Mouse (Mus musculus) brain, embryonic 14.5 days (tissue): Measurements from ENCODE around the gene Map9. TPM values are rescaled to one million over a fixed set of nuclear protein-coding genes. Genes with fewer than 3 reads are reported as not detected.
"Not testable (repeated sequence)": the region's sequence is repeated elsewhere in the genome, so short reads cannot be mapped to it uniquely, and the experiment has no call there.

ENCODE experiments used
- DNase-seq: peaks from one replicate; pipeline ENCODE4 v3.0.0-alpha.2; 2011; ENCODE audit warnings: low read depth
- CTCF ChIP-seq: fragments of 200-500 bp; IDR thresholded peaks from 2 replicates; pipeline ENCODE4 v1.5.1; 2012; ENCODE audit warnings: inconsistent platforms, mild to moderate bottlenecking, moderate library complexity, borderline replicate concordance; ENCODE audit not compliant: insufficient read depth, insufficient read length; ENCODE audit errors: extremely low read depth
- POLR2A ChIP-seq: fragments of 200-500 bp; IDR thresholded peaks from 2 replicates; pipeline ENCODE4 v1.6.1; 2012; ENCODE audit warnings: mild to moderate bottlenecking, inconsistent platforms, borderline replicate concordance; ENCODE audit not compliant: poor library complexity, insufficient read depth, insufficient read length, severe bottlenecking; ENCODE audit errors: extremely low read depth
- polyA plus RNA-seq: library from polyadenylated mRNA; depleted of rRNA; stranded (reverse); fragments of >200 nt; gene quantifications from 2 replicates; pipeline ENCODE4 v1.2.3, GENCODE M21; 2012; rRNA removed

The Map9 gene
- 22.3 and 32.5 TPM in 2 replicates for polyA plus RNA-seq

DNA sequence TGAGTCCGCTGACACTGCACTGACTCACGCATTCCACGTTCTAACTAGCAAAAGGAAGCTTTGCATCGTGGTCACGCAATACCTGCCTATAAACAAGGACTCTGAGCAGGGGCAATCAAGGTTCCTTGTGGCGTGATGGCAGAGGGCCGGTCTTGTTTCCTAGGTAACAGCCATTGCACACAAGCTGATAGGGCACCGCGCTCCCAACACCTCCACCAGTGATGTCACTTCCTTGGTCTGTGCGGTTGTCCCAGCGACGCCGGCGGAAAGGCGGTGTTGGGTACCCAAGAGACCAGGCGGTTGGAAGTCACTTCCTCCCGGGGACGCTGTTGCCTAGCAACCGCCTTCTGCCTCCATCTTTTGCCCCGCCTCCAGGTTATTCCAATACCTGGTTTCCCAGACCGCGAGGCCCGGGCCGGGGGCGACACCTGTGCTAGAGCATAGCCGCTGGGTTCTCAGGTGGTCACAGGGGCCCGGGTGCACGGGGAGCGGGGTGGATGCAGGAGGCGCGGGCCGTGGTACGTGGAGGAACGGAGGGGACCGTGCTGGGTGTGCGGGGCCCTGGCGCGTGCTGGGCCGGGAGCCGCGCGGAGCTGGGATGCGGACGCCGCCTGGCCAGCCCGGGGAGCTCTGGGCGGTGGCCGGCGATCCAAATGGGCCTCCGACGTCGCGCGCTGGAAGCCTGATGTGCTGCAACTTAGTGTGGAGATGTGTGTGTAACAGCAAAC lies at the start of gene Map9:
Map9 (plus strand) TSS at position 248 of the 728 bp plus-strand sequence.
- no peak for TF ChIP-seq CTCF
- no peak for TF ChIP-seq POLR2A

DNA sequence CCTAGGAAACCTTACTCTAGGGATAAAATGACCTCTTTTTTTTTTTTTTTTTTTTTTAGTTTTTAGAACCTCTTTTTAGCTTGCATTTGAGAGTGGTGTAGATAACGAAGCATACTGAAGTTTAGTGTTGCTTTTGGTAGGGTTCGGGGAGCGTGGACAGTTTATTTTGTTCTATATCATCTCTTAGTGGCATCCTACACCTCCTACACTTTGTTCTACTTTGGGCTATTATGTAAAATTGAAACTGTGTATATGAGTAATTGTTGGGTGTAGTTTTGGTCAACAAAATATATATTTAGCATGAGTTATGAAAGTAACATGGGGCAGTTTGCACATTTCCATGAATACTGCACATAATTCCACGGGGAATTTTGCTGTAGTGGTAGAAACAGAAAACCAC lies 42.1 kb upstream of the Map9 start:
- no peak for TF ChIP-seq POLR2A
- no peak for TF ChIP-seq CTCF
- no peak for DNase-seq

More for the DNA sequence above, at the start of gene Map9:
- peak; percentile 100 for DNase-seq

DNA sequence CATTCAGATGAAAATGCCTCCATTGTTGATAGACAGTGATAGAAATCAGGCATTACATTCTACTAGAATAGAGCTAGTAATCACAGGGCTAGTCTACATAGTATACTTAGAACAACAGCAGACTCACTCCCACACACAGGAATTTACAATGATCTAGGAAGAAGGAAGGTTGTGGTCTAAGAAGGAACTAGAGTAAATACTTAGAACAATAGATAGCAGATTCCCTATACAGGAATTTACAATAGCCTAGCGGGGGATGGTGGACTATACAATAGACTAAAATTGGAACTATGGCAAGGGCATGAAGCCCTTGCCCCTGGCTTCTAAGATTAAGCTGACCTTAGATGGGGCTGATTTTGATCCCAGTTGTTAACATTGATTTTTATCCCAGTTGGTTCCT lies 31.1 kb upstream of the Map9 start:
- DNase-seq: not testable (repeated sequence)

DNA sequence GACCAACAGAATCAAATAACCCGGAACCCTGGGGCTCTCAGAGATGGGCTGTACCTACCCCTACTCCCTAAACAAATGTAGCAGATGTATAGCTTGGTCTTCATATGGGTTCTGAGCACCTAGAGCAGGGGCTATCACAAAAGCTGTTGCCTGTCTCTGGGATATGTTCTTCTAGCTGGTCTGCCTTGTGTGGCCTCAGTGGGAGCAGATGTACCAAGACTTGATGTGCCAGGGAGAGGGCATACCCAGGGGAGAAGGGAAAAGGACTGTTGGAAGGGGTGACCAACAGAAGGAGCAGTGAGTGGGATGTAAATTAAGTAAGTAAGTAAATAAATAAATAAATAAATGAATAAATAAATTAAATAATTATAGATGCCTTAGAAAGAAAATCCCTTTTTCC lies 25.8 kb upstream of the Map9 start:
- TF ChIP-seq CTCF: no peak
- no peak for TF ChIP-seq POLR2A
- DNase-seq: no peak

DNA sequence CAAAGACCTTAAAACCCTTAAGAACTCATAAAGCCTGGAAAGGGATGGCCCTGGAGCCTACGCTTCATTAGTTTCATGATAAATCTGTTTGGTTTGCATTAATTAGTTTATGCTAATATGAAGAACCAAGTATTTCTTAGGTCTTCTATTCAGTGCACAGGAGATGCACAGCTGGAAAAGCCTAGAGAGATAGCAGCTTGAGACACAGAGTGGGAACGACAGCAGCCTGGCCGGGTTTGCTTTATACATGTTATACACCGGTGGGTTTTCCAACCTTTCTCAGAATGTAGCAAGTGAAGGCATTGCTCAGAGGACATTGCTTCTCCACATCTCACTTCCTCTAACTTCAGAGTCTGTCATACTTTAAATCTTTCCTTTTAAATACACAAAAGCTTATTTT lies 25.3 kb upstream of the Map9 start:
- DNase-seq: no peak
- TF ChIP-seq CTCF (no peak), POLR2A (no peak)

DNA sequence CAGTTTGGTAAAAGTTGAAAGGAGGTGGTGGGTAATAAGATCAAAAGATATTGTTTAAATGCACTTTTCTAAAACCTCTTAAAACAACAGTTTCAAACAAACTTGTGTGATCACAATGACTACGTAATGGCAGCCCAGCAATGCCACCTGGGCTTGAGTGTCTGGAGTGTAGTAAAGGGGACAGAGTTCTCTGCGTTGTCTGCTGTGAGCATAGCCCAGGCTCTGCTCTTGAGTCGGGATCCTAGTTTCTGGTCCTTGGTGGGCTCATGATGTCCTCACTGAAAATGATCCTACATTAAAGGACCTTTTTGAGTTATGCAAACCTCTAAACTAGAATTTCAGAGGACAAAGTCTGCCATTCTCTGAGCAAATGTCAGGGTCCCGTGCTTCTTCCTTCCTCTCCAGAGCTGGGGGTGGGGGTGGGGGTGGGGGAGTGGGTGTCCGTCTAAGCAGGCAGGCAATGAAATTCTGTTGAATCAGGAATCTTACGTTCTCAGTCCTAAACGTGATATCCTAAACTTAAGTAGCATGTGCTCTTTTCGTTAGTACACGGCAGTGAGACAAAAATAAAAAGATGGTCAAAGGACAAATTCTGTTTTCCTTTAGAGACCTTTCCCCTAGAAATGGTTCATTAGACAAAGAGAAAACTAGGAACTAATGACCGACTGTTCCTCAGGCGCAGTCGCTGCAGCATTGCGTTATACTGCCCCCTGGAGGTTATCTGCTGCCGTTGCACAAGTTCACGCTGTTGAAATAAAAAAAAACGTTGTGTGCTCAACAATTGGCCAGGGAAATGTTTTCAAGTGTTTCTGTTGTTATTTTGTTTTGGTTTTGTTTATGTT lies 24.5 kb upstream of the Map9 start:
- TF ChIP-seq POLR2A (no peak), CTCF (peak; percentile 97)
- peak; percentile 89 for DNase-seq

DNA sequence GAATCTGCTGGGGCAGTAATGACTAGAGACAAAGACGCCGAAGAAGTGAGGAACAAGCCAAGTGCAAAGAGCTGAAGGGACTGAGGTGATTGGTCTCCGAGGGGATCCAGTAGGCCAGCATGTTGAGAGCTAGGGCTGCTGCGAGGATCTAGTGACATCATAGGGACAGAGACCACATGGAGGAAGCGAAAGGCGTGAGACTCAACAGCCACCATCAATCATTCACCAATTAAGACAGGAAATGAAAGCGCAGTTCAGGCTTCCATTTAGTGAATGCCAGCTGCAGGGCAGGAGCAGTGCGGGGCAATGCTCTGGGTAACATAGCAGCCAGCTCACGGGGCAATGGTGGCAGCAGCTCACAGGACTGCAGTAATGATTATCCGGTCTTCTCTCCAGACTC lies 17.7 kb upstream of the Map9 start:
- no peak for DNase-seq
- TF ChIP-seq CTCF (no peak), POLR2A (no peak)

DNA sequence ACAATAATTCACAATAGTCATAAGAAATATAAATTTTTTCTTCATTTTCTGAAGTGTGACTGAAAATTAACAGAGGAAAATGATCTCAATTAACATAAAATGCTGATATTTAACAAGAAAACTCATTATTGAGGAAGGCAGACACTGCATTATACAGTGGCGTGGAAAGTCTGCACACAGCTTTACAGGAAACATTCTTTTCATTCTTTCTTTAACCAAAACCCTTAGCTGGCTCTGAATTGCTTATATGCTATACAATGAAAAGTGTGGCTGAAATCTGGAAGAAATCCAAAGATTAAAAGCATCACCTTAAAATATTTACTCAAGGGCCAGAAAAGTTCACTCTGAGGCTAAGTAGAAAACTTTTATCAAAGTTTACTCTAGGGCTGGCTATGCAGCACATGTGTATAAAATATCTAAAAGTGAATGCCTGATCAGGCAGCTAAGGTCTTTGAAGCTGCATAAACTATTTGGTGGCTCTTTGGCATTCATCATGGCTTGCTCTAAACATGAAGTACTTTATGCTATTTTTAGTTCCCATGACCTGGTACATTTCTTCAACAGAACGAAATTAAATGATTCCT lies 9.5 kb upstream of the Map9 start:
- TF ChIP-seq CTCF (no peak), POLR2A (no peak)

DNA sequence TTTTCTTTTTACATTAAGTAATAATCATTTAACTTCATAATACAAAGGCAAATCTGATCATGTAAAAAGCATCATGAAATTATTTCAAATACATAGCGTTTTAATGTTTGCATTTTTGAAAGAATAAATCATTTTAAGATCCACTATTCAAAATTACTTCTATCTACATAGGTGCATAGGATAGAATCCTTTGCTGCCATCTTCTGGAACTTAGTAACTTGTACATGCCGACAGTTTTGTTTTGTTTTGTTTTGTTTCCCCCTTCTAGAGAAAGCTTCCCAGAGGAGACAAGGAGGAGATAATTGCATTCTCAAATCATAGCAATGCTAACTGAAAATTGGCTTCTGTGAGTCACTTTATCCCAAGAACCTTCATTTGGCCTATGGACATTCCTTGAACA lies 7.5 kb upstream of the Map9 start:
- peak; percentile 66 for DNase-seq
- TF ChIP-seq POLR2A: no peak
- no peak for TF ChIP-seq CTCF

More for the DNA sequence above, 9.5 kb upstream of the Map9 start:
- DNase-seq: no peak

DNA sequence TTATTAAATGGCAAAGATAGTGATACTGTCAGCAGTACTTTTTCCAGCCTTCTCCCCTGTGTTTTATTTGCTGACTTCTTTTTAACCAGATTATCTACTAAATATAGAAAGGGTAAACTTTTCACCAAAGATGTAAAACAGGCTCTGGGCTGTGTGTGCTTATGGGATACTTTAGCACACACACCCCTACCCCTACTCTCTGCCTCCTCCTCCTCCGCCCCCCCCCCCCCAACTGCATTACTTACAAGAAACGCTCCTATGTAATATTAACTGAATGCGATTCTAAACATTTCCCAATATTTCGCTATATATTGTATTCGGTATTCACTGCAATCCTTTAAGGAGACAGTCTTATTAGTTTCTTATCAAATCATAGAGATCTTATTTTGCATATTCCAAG lies 504 bp upstream of the Map9 start:
- TF ChIP-seq CTCF: no peak
- TF ChIP-seq POLR2A: no peak
- DNase-seq: no peak

DNA sequence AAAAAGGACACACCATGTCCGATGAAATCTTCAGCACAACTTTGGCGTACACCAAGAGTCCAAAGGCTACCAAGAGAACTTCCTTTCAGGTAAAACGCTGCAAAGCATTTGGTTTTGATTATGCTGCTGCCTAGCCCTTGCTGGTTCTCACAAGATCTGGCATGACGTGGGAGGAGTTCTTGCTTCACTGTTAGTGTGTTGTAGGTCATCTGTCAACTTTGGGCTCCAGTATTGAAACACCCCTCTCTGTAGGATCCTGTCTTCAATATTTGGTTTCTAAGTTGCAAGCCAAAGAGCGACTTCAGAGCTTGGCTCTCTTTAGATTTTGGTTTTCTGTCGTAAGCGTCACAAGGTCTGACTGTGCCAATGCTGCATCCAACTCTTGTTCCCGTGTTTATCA lies 1.2 kb downstream of the Map9 start:
- TF ChIP-seq CTCF: no peak
- TF ChIP-seq POLR2A: no peak
- DNase-seq: no peak
